Mouse (Mus musculus): ENCODE results near the gene Npm3. TPM values are rescaled to one million over a fixed set of nuclear protein-coding genes. Genes with fewer than 3 reads are reported as not detected.

Gene Npm3
- polyA plus RNA-seq, 1 experiment from 2014 or later = 7.1 TPM

DNA sequence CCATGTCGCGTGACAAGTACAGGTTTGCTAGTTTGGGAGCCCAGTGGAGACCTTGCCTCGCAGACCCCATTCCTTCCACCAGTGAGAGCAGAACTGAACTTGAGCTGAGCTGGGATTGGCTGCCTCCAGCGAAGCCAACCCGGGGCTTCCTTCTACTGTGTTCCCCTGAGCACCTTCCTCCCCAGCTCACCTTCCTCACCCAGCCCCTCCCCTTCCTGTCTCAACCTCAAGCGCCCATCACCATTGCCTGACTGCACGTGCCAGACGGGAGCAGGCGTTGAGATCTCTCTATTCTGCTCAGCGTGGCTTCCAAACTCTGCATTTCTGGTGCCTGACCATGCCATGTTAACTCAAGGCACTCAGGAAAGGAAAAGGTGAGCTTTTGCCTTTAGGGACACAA lies 22.2 kb downstream of the Npm3 start:
- peaks cover 62% of the 10 kb centered on the region for H3K27me3 ChIP-seq (replicated peaks)
- no peak for ATAC-seq (ENCODE audit: low FRiP score)
- no peak overlapping the region for H3K9ac ChIP-seq (replicated peaks)
- no peak overlapping the region for H3K4me2 ChIP-seq
- H3K36me3 ChIP-seq = no peaks in the 10 kb centered on the region
- no peak overlapping the region for H3K4me3 ChIP-seq (replicated peaks)
- H3K9me3 ChIP-seq (replicated peaks) = no peaks in the 10 kb centered on the region
- no peaks in the 10 kb centered on the region for H3K4me1 ChIP-seq
- no peak overlapping the region for H3K27ac ChIP-seq (replicated peaks)
- 86% methylated on average over 10 of the region's 10 CpGs for WGBS

DNA sequence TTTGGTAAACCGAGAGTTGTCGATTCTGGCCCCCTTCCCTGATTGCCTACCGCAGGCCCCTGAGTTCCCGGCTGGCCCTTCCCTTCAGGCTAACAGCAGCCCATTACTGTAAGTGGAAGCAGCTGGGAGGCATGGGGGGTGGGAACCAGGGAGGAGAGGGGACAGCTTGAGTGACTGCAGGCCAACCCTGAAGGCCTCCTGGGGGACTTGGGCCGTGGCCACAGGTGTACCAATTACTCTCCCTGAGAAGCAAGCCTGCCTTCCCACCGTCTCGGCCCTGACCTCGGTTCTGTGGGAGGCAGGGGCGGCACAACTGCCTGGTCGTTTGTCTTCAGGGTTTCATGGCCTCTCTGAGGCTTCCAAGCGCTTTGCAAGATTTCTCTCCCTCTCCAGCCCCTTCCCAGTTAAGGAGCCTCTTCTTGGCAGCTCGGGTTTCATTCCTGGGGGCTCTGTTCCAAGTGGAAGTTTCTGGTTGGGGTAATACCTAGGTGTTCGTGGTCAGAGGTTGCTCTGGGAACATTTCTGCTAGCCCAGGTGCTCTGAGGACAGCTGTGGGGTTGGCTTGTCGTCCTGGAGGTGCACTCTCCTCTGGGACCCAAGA lies 23.6 kb downstream of the Npm3 start:
- Histone ChIP-seq H3K27me3 (replicated peaks) (peaks cover 51% of the 10 kb centered on the region), H3K9ac (replicated peaks) (no peak overlapping the region), H3K4me1 (no peaks in the 10 kb centered on the region), H3K27ac (replicated peaks) (no peak overlapping the region), H3K4me2 (no peak overlapping the region), H3K4me3 (replicated peaks) (no peak overlapping the region), H3K36me3 (no peaks in the 10 kb centered on the region), H3K9me3 (replicated peaks) (no peaks in the 10 kb centered on the region)
- WGBS = 30% methylated on average over 14 of the region's 14 CpGs
- ATAC-seq (ENCODE audit: low FRiP score) = no peak

DNA sequence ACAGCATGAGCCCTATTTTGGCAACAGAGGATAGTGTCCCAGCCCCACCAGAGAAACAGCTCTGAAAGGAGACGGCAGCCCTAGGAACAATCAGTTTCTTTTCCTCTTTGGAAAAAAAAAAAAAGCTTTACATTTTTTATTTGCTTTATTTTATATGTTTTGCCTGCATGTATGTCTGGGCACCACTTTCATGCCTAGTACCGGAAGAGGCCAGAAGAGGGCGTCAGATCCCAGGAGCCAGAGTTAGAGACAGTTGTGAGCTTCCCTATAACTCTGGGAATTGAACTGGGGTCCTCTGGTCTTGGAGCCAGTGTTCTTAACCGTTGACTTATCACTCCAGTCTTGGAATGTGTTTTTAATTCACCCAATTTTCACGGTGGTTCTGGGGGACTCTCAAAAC lies 27.2 kb downstream of the Npm3 start:
- Histone ChIP-seq H3K4me3 (replicated peaks) (no peak overlapping the region), H3K9ac (replicated peaks) (no peak overlapping the region), H3K9me3 (replicated peaks) (no peaks in the 10 kb centered on the region), H3K27me3 (replicated peaks) (peaks cover 24% of the 10 kb centered on the region), H3K27ac (replicated peaks) (no peak overlapping the region), H3K4me1 (peaks cover 12% of the 10 kb centered on the region), H3K4me2 (no peak overlapping the region), H3K36me3 (no peaks in the 10 kb centered on the region)
- WGBS = 76% methylated on average over 5 of the region's 5 CpGs
- ATAC-seq (ENCODE audit: low FRiP score) = no peak

DNA sequence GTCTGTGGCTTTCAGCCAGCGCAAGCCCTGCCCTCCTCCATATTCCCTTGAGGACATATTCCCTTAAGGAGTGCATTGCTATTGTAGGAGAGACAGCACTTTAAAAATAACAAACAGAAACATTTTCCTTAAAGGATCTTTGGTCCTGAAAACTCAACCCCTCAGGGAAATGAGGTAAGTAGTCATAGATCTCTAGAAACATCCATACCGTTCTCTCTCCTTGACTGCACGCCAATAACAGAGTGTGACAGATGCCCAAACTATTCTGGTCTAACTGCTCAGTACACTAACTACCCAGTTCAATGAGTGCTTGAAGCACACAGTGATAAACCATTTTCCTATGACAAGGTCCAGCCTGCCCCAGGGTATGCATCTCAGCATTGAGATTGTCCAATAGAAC lies 31.1 kb downstream of the Npm3 start:
- H3K4me2 ChIP-seq = peak overlapping the region; percentile 58
- H3K27ac ChIP-seq (replicated peaks) = peak overlapping the region; percentile 78
- 47% methylated on average over 3 of the region's 3 CpGs for WGBS
- H3K4me1 ChIP-seq = peaks cover 23% of the 10 kb centered on the region
- peak; percentile 21; the same call in 1 of the 2 replicates for ATAC-seq (ENCODE audit: low FRiP score)
- H3K27me3 ChIP-seq (replicated peaks) = peaks cover 8% of the 10 kb centered on the region
- H3K36me3 ChIP-seq = no peaks in the 10 kb centered on the region
- no peak overlapping the region for H3K4me3 ChIP-seq (replicated peaks)
- no peaks in the 10 kb centered on the region for H3K9me3 ChIP-seq (replicated peaks)
- H3K9ac ChIP-seq (replicated peaks) = peak overlapping the region; percentile 29; the same call in 1 of the 2 replicates

DNA sequence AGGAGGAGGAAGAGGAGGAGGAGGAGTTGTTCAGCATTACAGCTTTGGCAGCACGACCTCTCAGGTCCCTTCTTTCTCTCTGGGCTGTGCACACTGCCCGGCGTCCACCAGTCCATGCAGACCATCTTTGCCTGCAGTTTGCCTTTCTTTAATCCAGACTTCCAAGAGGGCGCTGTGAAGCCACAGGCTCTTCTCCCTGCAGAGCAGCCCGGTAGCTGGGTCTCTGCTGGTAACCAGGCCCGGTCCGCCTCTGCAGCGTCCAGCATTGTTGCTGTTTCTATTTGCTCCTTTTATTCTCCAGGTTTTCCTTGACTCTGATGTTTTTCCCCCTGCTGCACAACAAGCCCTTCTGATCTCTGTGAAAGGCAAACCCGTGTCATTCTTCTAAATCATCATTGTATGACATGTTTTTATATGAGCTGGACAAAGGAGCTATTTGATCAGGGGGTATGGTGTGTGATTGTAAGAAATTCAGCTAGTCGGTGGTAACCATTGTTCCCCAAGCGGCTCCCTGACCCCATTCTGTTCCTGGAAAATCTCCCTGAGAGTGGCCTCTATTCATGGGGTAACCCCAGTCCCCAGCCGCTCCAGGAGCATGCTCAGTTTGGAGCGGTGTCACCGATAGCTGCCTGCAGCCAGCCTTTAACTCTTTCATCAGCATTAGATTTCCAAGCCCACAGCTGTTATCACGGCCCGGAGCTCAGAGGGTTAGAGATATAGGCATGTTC lies 31.7 kb downstream of the Npm3 start:
- 4% methylated on average over 16 of the region's 16 CpGs for WGBS
- peaks cover 8% of the 10 kb centered on the region for H3K27me3 ChIP-seq (replicated peaks)
- peak; percentile 93 for ATAC-seq (ENCODE audit: low FRiP score)

DNA sequence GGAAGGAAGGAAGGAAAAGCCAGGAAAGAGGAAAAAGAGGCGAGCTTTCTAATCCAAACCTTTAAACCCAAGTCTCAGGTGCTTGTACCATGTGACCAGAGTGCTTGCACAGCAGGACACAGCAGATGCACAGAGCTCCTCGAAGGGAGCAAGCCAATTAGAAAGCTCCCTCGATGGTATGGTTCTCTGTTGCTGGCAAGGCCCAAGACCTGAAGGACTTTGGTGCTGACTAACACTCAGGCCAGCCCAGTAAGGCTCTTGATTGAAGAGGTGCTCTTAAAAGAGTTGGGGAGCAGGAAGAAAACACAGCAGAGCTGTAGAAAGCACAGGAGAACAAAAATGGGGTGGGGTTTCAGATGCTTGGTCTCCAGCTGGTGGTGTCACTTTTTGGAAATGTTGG lies 40.7 kb downstream of the Npm3 start:
- no peaks in the 10 kb centered on the region for H3K36me3 ChIP-seq
- H3K27ac ChIP-seq (replicated peaks) = no peak overlapping the region
- no peak overlapping the region for H3K4me3 ChIP-seq (replicated peaks)
- ATAC-seq (ENCODE audit: low FRiP score) = no peak
- no peak overlapping the region for H3K4me2 ChIP-seq
- H3K4me1 ChIP-seq = 0 out of 2 replicates have a peak, but pooled peaks cover 4% of the 10 kb centered on the region
- H3K9me3 ChIP-seq (replicated peaks) = no peaks in the 10 kb centered on the region
- 64% methylated on average over 3 of the region's 3 CpGs for WGBS
- H3K27me3 ChIP-seq (replicated peaks) = no peaks in the 10 kb centered on the region
- H3K9ac ChIP-seq (replicated peaks) = no peak overlapping the region

More for the DNA sequence above, 31.7 kb downstream of the Npm3 start:
- peak overlapping the region; percentile 29; the same call in 1 of the 2 replicates for H3K9ac ChIP-seq (replicated peaks)
- H3K4me3 ChIP-seq (replicated peaks) = peak overlapping the region; percentile 26
- H3K36me3 ChIP-seq = no peaks in the 10 kb centered on the region
- peak overlapping the region; percentile 58 for H3K4me2 ChIP-seq
- H3K4me1 ChIP-seq = peaks cover 23% of the 10 kb centered on the region
- no peaks in the 10 kb centered on the region for H3K9me3 ChIP-seq (replicated peaks)
- peak overlapping the region; percentile 78 for H3K27ac ChIP-seq (replicated peaks)

Other genes with a start within 250 kb of the Npm3 start
- 11.0 and 11.6 TPM in 2 replicates for gene Poll, start 189.1 kb downstream of the Npm3 start, polyA plus RNA-seq (2015; fragmentation: Nextera tagmentation; extraction: Ambion mirVana)
- 76.7 and 80.3 TPM in 2 replicates for gene Gm17018, start 189.0 kb downstream of the Npm3 start, polyA plus RNA-seq (2015; fragmentation: Nextera tagmentation; extraction: Ambion mirVana)
- gene Fbxw4, start 89.3 kb downstream of the Npm3 start, polyA plus RNA-seq (2015; fragmentation: Nextera tagmentation; extraction: Ambion mirVana) = 8.2 and 8.4 TPM in 2 replicates
- gene Fgf8, start 6.7 kb downstream of the Npm3 start, polyA plus RNA-seq (2015; fragmentation: Nextera tagmentation; extraction: Ambion mirVana) = 0.13 and 0.31 TPM in 2 replicates
- 64.6 and 71.2 TPM in 2 replicates for gene Mgea5, start 34.2 kb upstream of the Npm3 start, polyA plus RNA-seq (2015; fragmentation: Nextera tagmentation; extraction: Ambion mirVana)
- gene Kcnip2, start 66.5 kb upstream of the Npm3 start, polyA plus RNA-seq (2015; fragmentation: Nextera tagmentation; extraction: Ambion mirVana) = 19.1 and 19.4 TPM in 2 replicates
- 20.5 and 21.3 TPM in 2 replicates for gene Armh3, start 248.9 kb upstream of the Npm3 start, polyA plus RNA-seq (2015; fragmentation: Nextera tagmentation; extraction: Ambion mirVana)

All from neural tube, embryonic 15.5 days (tissue).